Mouse (Mus musculus): ENCODE measurements around the gene St5. TPM values are rescaled to one million over a fixed set of nuclear protein-coding genes. Genes with fewer than 3 reads are reported as not detected.

The St5 gene
- polyA plus RNA-seq, 1 experiment from 2014 or later = 11.0 TPM

DNA sequence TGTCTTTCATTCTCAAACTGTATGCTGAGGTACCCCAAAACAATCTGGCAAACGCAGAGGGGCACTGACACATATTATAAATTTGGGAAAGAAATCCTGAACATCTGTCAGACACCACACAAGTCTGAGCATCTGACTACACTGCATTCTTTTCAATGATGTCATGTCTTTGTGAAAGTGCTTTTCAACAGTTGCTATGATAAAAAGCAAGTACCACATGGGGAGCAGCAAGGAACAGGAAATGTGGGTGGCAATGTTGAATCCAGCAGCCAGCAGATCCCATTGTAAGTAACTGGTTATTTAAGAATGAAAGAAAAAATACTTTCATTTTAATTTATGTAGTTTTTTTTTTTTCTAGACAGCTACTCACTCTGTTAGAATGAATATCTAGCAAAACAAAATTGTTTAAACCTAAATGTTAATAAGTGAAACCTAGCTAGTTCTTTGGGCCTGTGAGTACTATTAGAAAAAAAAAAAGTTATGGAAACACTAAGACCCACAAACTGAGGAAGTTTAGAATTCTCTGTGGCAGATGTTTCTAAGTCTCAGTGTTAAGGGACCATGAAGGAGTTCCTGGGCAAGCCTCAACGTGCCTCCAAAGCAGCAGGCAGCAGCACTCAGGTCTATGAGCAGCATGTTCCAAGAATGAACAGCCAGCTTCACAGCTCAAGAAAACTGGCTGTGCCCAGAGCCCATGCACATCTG is 124.4 kb downstream of the St5 start:
- H3K9ac ChIP-seq (ENCODE audit: low read length) = no peak overlapping the region
- WGBS = 43% methylated on average over 2 of the region's 2 CpGs
- H3K4me2 ChIP-seq (ENCODE audit: low read length) = no peak overlapping the region
- no peaks in the 10 kb centered on the region for H3K9me3 ChIP-seq (replicated peaks; ENCODE audit: control insufficient read depth, low read length)
- H3K4me1 ChIP-seq (ENCODE audit: control insufficient read depth, insufficient read depth, low read length) = peaks cover 14% of the 10 kb centered on the region
- no peak for DNase-seq (ENCODE audit: low spot score)
- H3K27me3 ChIP-seq (replicated peaks; ENCODE audit: control insufficient read depth, insufficient read depth, low read length) = no peaks in the 10 kb centered on the region
- H3K36me3 ChIP-seq (ENCODE audit: control insufficient read depth, insufficient read depth, low read length) = no peaks in the 10 kb centered on the region
- H3K4me3 ChIP-seq (ENCODE audit: low read depth, low read length) = no peak overlapping the region
- ATAC-seq = no peak
- H3K27ac ChIP-seq (ENCODE audit: low read depth, low read length) = no peak overlapping the region

DNA sequence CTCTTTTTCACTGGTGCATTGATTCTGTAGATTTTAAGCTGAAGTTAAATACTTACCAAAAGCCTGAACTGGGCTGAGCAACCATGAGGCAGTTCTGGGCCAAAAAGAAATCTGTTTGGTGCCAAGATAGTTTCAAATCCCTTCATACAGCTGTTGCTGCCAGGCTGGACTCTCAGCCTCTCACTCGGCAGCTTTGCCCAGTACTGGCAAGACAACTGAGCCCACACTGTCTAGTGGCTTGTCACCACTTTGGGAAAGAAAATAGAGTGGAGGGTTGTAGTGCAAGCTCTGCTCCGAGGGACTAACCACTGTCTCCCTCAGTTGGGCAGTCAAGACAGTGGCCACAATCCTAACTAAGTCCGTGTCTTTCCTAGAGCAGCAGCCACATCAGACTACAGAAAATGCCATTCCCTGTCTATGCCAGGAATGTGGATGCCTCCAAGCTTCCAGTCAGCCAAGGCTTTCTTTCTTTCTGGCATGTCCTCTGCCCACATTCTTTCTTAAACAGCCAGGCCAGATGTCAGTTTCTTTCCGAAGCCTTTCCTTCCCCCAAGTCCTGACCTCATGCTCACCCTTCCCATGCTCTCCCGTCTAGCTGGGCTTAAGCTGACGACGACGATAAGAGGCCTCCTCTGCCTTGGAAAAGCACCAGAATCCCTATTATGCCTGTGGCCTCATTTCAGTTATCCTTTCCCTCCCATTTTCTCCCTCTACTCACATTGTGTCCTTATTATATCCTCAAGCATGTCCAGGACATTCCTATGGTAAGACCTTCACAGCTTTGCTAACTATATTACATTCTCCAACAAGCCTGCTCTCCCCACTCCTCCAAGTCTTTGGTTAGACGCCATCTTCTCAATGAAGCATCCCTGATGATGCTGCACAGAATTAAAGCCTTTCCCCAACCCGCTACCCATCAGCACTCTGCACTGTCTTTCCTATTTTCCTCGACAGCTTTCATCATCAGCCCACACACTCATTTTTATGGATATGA is 126.8 kb downstream of the St5 start:
- no peak overlapping the region for H3K9ac ChIP-seq (ENCODE audit: low read length)
- no peaks in the 10 kb centered on the region for H3K36me3 ChIP-seq (ENCODE audit: control insufficient read depth, insufficient read depth, low read length)
- H3K4me2 ChIP-seq (ENCODE audit: low read length) = no peak overlapping the region
- ATAC-seq (no peak), DNase-seq (ENCODE audit: low spot score) (peak; percentile 21)
- H3K27ac ChIP-seq (ENCODE audit: low read depth, low read length) = 0 out of 2 replicates have a peak overlapping the region, but pooled peaks have one; percentile 21
- H3K9me3 ChIP-seq (replicated peaks; ENCODE audit: control insufficient read depth, low read length) = no peaks in the 10 kb centered on the region
- peaks cover 14% of the 10 kb centered on the region for H3K4me1 ChIP-seq (ENCODE audit: control insufficient read depth, insufficient read depth, low read length)
- 70% methylated on average over 11 of the region's 11 CpGs for WGBS
- H3K27me3 ChIP-seq (replicated peaks; ENCODE audit: control insufficient read depth, insufficient read depth, low read length) = no peaks in the 10 kb centered on the region
- H3K4me3 ChIP-seq (ENCODE audit: low read depth, low read length) = no peak overlapping the region

- Histone ChIP-seq H3K27ac (ENCODE audit: low read depth, low read length) (no peak overlapping the region), H3K9me3 (replicated peaks; ENCODE audit: control insufficient read depth, low read length) (no peaks in the 10 kb centered on the region), H3K36me3 (ENCODE audit: control insufficient read depth, insufficient read depth, low read length) (no peaks in the 10 kb centered on the region), H3K4me2 (ENCODE audit: low read length) (no peak overlapping the region), H3K4me1 (ENCODE audit: control insufficient read depth, insufficient read depth, low read length) (peaks cover 6% of the 10 kb centered on the region), H3K4me3 (ENCODE audit: low read depth, low read length) (no peak overlapping the region), H3K9ac (ENCODE audit: low read length) (no peak overlapping the region), H3K27me3 (replicated peaks; ENCODE audit: control insufficient read depth, insufficient read depth, low read length) (no peaks in the 10 kb centered on the region)
- DNase-seq (ENCODE audit: low spot score) = no peak
- no peak for ATAC-seq
- 97% methylated on average over 7 of the region's 7 CpGs for WGBS
Measured at GRCm38 (mm10) chr7:109574166-109574565, 129.2 kb downstream of the St5 start.

DNA sequence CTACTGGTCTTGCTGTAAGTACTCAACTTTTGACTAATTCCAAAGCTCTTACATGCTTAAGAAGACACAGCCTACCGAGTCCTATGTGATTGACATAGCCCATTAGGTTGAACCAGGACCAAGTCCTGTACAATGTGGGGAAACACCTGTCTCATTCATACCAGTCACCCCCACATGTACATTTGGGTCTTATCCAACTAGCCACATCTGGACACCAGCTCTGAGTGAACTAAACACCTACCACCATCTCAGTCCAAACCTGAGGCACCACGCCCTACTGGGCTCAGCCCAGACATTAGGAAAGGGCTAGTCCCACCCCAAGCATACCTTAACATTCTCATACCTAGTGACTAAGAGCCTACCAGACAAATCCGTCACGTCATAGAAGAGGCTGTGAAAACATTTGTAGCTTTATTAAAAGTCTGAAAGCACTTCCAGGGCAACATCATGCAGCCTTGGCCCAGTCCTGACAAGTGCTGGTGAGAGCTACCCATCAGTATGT is 135.0 kb downstream of the St5 start:
- ATAC-seq = no peak
- WGBS = 84% methylated on average over 4 of the region's 4 CpGs
- H3K27ac ChIP-seq (ENCODE audit: low read depth, low read length) = no peak overlapping the region
- no peak for DNase-seq (ENCODE audit: low spot score)
- H3K27me3 ChIP-seq (replicated peaks; ENCODE audit: control insufficient read depth, insufficient read depth, low read length) = no peaks in the 10 kb centered on the region
- no peak overlapping the region for H3K4me2 ChIP-seq (ENCODE audit: low read length)
- no peaks in the 10 kb centered on the region for H3K4me1 ChIP-seq (ENCODE audit: control insufficient read depth, insufficient read depth, low read length)
- H3K9me3 ChIP-seq (replicated peaks; ENCODE audit: control insufficient read depth, low read length) = no peaks in the 10 kb centered on the region; the same call in 1 of the 2 replicates
- no peaks in the 10 kb centered on the region for H3K36me3 ChIP-seq (ENCODE audit: control insufficient read depth, insufficient read depth, low read length)
- H3K4me3 ChIP-seq (ENCODE audit: low read depth, low read length) = no peak overlapping the region
- H3K9ac ChIP-seq (ENCODE audit: low read length) = no peak overlapping the region

- H3K4me3 ChIP-seq (ENCODE audit: low read depth, low read length) = no peak overlapping the region
- no peak overlapping the region for H3K4me2 ChIP-seq (ENCODE audit: low read length)
- 82% methylated on average over 11 of the region's 11 CpGs for WGBS
- H3K4me1 ChIP-seq (ENCODE audit: control insufficient read depth, insufficient read depth, low read length) = no peaks in the 10 kb centered on the region
- ATAC-seq (no peak), DNase-seq (ENCODE audit: low spot score) (no peak)
- H3K27me3 ChIP-seq (replicated peaks; ENCODE audit: control insufficient read depth, insufficient read depth, low read length) = no peaks in the 10 kb centered on the region
- no peaks in the 10 kb centered on the region; the same call in 1 of the 2 replicates for H3K9me3 ChIP-seq (replicated peaks; ENCODE audit: control insufficient read depth, low read length)
- no peak overlapping the region for H3K27ac ChIP-seq (ENCODE audit: low read depth, low read length)
- no peak overlapping the region for H3K9ac ChIP-seq (ENCODE audit: low read length)
- H3K36me3 ChIP-seq (ENCODE audit: control insufficient read depth, insufficient read depth, low read length) = no peaks in the 10 kb centered on the region
Measured at GRCm38 (mm10) chr7:109566841-109567768, 136.3 kb downstream of the St5 start.

- Histone ChIP-seq H3K36me3 (ENCODE audit: control insufficient read depth, insufficient read depth, low read length) (no peaks in the 10 kb centered on the region), H3K4me2 (ENCODE audit: low read length) (no peak overlapping the region), H3K27ac (ENCODE audit: low read depth, low read length) (no peak overlapping the region), H3K9me3 (replicated peaks; ENCODE audit: control insufficient read depth, low read length) (no peaks in the 10 kb centered on the region; the same call in 1 of the 2 replicates), H3K27me3 (replicated peaks; ENCODE audit: control insufficient read depth, insufficient read depth, low read length) (no peaks in the 10 kb centered on the region), H3K4me1 (ENCODE audit: control insufficient read depth, insufficient read depth, low read length) (no peaks in the 10 kb centered on the region), H3K9ac (ENCODE audit: low read length) (no peak overlapping the region), H3K4me3 (ENCODE audit: low read depth, low read length) (no peak overlapping the region)
- DNase-seq (ENCODE audit: low spot score) = no peak
- no peak for ATAC-seq
Measured at GRCm38 (mm10) chr7:109566327-109566726, 137.1 kb downstream of the St5 start.

GRCm38 (mm10) chr7:109563775-109564362 is 139.5 kb downstream of the St5 start:
- 85% methylated on average over 4 of the region's 4 CpGs for WGBS
- H3K27me3 ChIP-seq (replicated peaks; ENCODE audit: control insufficient read depth, insufficient read depth, low read length) = no peaks in the 10 kb centered on the region
- ATAC-seq = no peak
- DNase-seq (ENCODE audit: low spot score) = no peak
- H3K4me3 ChIP-seq (ENCODE audit: low read depth, low read length) = no peak overlapping the region
- H3K4me1 ChIP-seq (ENCODE audit: control insufficient read depth, insufficient read depth, low read length) = no peaks in the 10 kb centered on the region
- no peak overlapping the region for H3K9ac ChIP-seq (ENCODE audit: low read length)
- H3K4me2 ChIP-seq (ENCODE audit: low read length) = no peak overlapping the region
- no peaks in the 10 kb centered on the region; the same call in 1 of the 2 replicates for H3K9me3 ChIP-seq (replicated peaks; ENCODE audit: control insufficient read depth, low read length)
- no peaks in the 10 kb centered on the region for H3K36me3 ChIP-seq (ENCODE audit: control insufficient read depth, insufficient read depth, low read length)
- H3K27ac ChIP-seq (ENCODE audit: low read depth, low read length) = no peak overlapping the region

GRCm38 (mm10) chr7:109562676-109563075 is 140.7 kb downstream of the St5 start:
- no peaks in the 10 kb centered on the region; the same call in 1 of the 2 replicates for H3K9me3 ChIP-seq (replicated peaks; ENCODE audit: control insufficient read depth, low read length)
- H3K4me3 ChIP-seq (ENCODE audit: low read depth, low read length) = no peak overlapping the region
- WGBS = 85% methylated on average over 5 of the region's 5 CpGs
- no peaks in the 10 kb centered on the region for H3K36me3 ChIP-seq (ENCODE audit: control insufficient read depth, insufficient read depth, low read length)
- H3K4me2 ChIP-seq (ENCODE audit: low read length) = no peak overlapping the region
- H3K27ac ChIP-seq (ENCODE audit: low read depth, low read length) = no peak overlapping the region
- no peaks in the 10 kb centered on the region for H3K4me1 ChIP-seq (ENCODE audit: control insufficient read depth, insufficient read depth, low read length)
- ATAC-seq (no peak), DNase-seq (ENCODE audit: low spot score) (no peak)
- H3K9ac ChIP-seq (ENCODE audit: low read length) = no peak overlapping the region
- H3K27me3 ChIP-seq (replicated peaks; ENCODE audit: control insufficient read depth, insufficient read depth, low read length) = no peaks in the 10 kb centered on the region

Data from forebrain, embryonic 14.5 days (tissue).